Mouse (Mus musculus) bone marrow macrophage, adult 2 months (primary cell): Measurements from ENCODE around the gene Pold1.

Experiments used
- CTCF ChIP-seq: IDR thresholded peaks from 2 replicates; pipeline ENCODE4 v1.5.1; 2012; ENCODE audit warnings: low read depth, mild to moderate bottlenecking, low read length, moderate library complexity
- POLR2A ChIP-seq: IDR thresholded peaks from 2 replicates; pipeline ENCODE4 v1.6.1; 2012; ENCODE audit warnings: mild to moderate bottlenecking, low read depth, low read length, borderline replicate concordance

DNA sequence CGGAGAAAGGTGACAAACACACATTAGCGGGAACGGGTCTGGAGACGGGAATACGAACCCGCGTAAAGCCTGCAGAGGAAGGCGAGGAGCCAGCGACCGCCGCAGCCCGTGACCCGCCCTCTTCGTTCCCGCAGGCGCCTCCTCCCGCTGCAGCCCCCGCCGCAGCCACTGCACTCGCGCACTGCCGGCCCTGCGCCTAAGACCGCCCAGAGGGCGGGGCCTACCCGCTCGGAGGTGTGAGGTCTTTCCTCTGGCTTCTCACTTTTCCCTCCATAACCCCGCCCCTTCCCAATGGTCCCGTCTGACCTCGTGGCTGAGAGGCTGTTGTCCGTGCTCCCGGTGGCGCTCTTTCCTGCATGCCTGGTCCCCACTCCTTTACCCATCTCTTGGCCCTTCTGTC is 40.5 kb upstream of the Pold1 start:
- TF ChIP-seq CTCF = no peak
- TF ChIP-seq POLR2A = no peak
